In the genomic region with DNA sequence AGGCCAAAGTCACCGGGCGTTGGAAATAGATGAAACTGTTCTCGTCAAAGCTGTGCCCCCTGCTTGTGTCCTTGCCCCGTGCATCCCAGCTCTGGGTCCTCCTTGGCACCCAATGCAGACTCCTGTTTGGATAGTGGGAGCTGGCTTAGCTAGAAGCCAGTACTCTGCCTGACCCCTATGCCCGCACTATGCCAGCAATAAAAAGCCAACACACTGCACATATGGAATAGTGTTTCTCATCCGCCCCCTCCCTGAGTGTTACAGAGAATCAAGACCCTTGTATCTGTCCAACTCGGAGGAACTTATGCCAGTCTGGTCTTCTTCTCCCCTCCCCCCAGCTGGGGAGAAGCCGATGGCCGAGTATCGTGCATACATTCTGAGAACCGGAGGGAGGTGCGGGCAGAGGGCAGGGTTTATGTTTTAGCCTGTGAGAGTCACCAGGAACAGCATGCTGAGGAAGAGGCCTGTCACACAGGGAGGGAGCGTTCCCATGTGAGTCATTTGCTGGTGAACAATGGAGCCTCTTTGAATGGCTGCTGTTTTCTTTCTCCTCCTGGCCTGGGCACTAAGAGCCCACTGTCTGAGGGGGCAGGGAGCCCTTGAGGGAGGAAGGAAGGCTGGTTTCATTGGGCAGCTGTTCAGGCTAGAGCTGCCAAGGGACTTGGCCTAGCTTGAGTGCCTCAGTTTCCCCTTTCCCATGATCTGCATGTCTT, we compare ENCODE assay signal across 8 mouse cellular contexts. TPM values are rescaled to one million over a fixed set of nuclear protein-coding genes. Genes with fewer than 3 reads are reported as not detected.
A peak's percentile ranks its signal among the peaks of the same experiment; 100 is the strongest.
DNase-seq lines count a peak whose midpoint lies in the region; ATAC-seq and TF ChIP-seq lines count a peak whose summit lies in the region.
"Had no signal": no experiment of that assay in that cellular context is flagged by ENCODE, and none has a peak within 500 bp of the region (broad histone marks: within the 10 kb centered on the region; RNA-seq: fewer than 3 reads in every experiment).

No protein-coding gene starts in this region.

- H3K9me3 ChIP-seq in midbrain, embryonic 10.5 days (replicated peaks) = no peaks in the 10 kb centered on the region
- no peaks in the 10 kb centered on the region for H3K9me3 ChIP-seq in midbrain, embryonic 15.5 days
- no peaks in the 10 kb centered on the region for H3K9me3 ChIP-seq in forebrain, embryonic 12.5 days
- no peaks in the 10 kb centered on the region for H3K9me3 ChIP-seq in intestine, embryonic 16.5 days (ENCODE audit: control insufficient read depth, low read length)
- H3K9me3 ChIP-seq: limb, embryonic 15.5 days had no signal

- intact Hi-C loops in gastrocnemius, adult 2 months (cut with DNase I) = no loop called here

- 70% methylated on average over 13 of the region's 13 CpGs for WGBS in midbrain, embryonic 10.5 days
- 39% methylated on average over 13 of the region's 13 CpGs for WGBS in midbrain, embryonic 15.5 days
- 45% methylated on average over 13 of the region's 13 CpGs for WGBS in forebrain, embryonic 12.5 days
- 51% methylated on average over 13 of the region's 13 CpGs for WGBS in intestine, embryonic 16.5 days

- ATAC-seq in midbrain, embryonic 15.5 days (replicated peaks) = no peak; the same call in 1 of the 2 replicates
- peak; percentile 77; the same call in 1 of the 2 replicates for ATAC-seq in forebrain, embryonic 12.5 days (ENCODE audit: low FRiP score)
- peak; percentile 61 for ATAC-seq in intestine, embryonic 16.5 days

- no peaks in the 10 kb centered on the region for H3K36me3 ChIP-seq in midbrain, embryonic 10.5 days
- no peaks in the 10 kb centered on the region for H3K36me3 ChIP-seq in midbrain, embryonic 15.5 days (replicated peaks)
- H3K36me3 ChIP-seq in forebrain, embryonic 12.5 days (replicated peaks) = no peaks in the 10 kb centered on the region
- no peaks in the 10 kb centered on the region for H3K36me3 ChIP-seq in intestine, embryonic 16.5 days (ENCODE audit: control insufficient read depth, insufficient read depth, low read length)
- H3K36me3 ChIP-seq: limb, embryonic 15.5 days had no signal

- peaks cover 38% of the 10 kb centered on the region for H3K4me1 ChIP-seq in midbrain, embryonic 10.5 days
- H3K4me1 ChIP-seq in midbrain, embryonic 15.5 days = peaks cover 8% of the 10 kb centered on the region; the same call in 1 of the 2 replicates
- peaks cover 22% of the 10 kb centered on the region for H3K4me1 ChIP-seq in forebrain, embryonic 12.5 days
- H3K4me1 ChIP-seq in intestine, embryonic 16.5 days (ENCODE audit: control insufficient read depth, insufficient read depth, low read length) = peaks cover 7% of the 10 kb centered on the region; the same call in 1 of the 2 replicates

- H3K9ac ChIP-seq in midbrain, embryonic 15.5 days = no peak overlapping the region
- H3K9ac ChIP-seq in forebrain, embryonic 12.5 days = no peak overlapping the region
- no peak overlapping the region for H3K9ac ChIP-seq in intestine, embryonic 16.5 days (ENCODE audit: low read depth, low read length)
- H3K9ac ChIP-seq: limb, embryonic 15.5 days had no signal

- peak overlapping the region; percentile 71 for H3K27ac ChIP-seq in midbrain, embryonic 10.5 days (replicated peaks)
- H3K27ac ChIP-seq in midbrain, embryonic 15.5 days = no peak overlapping the region
- 0 out of 2 replicates have a peak overlapping the region, but pooled peaks have one; percentile 5 for H3K27ac ChIP-seq in forebrain, embryonic 12.5 days
- H3K27ac ChIP-seq in intestine, embryonic 16.5 days (ENCODE audit: low read length) = no peak overlapping the region
- no peak overlapping the region for H3K27ac ChIP-seq in gastrocnemius, adult 2 months
- H3K27ac ChIP-seq: limb, embryonic 15.5 days had no signal

- H3K4me2 ChIP-seq in midbrain, embryonic 15.5 days = no peak overlapping the region
- no peak overlapping the region for H3K4me2 ChIP-seq in forebrain, embryonic 12.5 days
- H3K4me2 ChIP-seq in intestine, embryonic 16.5 days (ENCODE audit: low read depth, low read length) = no peak overlapping the region
- H3K4me2 ChIP-seq: limb, embryonic 15.5 days had no signal

- no peak for DNase-seq in midbrain, embryonic 10.5 days (ENCODE audit: low spot score)
- peak; percentile 48 for DNase-seq in telencephalon, adult 2 months (ENCODE audit: low read depth, low spot score)
- no peak for DNase-seq in left cerebral cortex, adult 18-20 months (ENCODE audit: low spot score in 2 of 2)
- DNase-seq in gastrocnemius, adult 2 months = no peak

- TF ChIP-seq CTCF in gastrocnemius, adult 2 months (IDR thresholded peaks at IDR 0.05) = no peak

- no peak overlapping the region for H3K4me3 ChIP-seq in midbrain, embryonic 10.5 days
- H3K4me3 ChIP-seq in midbrain, embryonic 15.5 days = no peak overlapping the region
- H3K4me3 ChIP-seq in forebrain, embryonic 12.5 days (replicated peaks) = no peak overlapping the region
- no peak overlapping the region for H3K4me3 ChIP-seq in intestine, embryonic 16.5 days (ENCODE audit: low read length)
- no peak overlapping the region for H3K4me3 ChIP-seq in gastrocnemius, adult 2 months
- H3K4me3 ChIP-seq: limb, embryonic 15.5 days had no signal

- H3K27me3 ChIP-seq in midbrain, embryonic 10.5 days (ENCODE audit: low read depth, poor library complexity, severe bottlenecking) = 0 out of 2 replicates have a peak, but pooled peaks cover 3% of the 10 kb centered on the region
- no peaks in the 10 kb centered on the region for H3K27me3 ChIP-seq in midbrain, embryonic 15.5 days (replicated peaks)
- no peaks in the 10 kb centered on the region for H3K27me3 ChIP-seq in forebrain, embryonic 12.5 days
- no peaks in the 10 kb centered on the region for H3K27me3 ChIP-seq in intestine, embryonic 16.5 days (replicated peaks; ENCODE audit: control insufficient read depth, insufficient read depth, low read length)
- H3K27me3 ChIP-seq: limb, embryonic 15.5 days had no signal

RNA-seq across cellular contexts. Expression of gene Tnnt2, which starts 16.0 kb away (rescaled TPM):
- polyA plus RNA-seq in midbrain, embryonic 10.5 days (2016; fragmentation: Nextera tagmentation; extraction: Ambion mirVana) = 0.70 and 0.74 TPM in 2 replicates
- polyA plus RNA-seq in midbrain, embryonic 15.5 days (2015; fragmentation: Nextera tagmentation; extraction: Ambion mirVana) = 0.71 and 13.1 TPM in 2 replicates
- polyA plus RNA-seq in forebrain, embryonic 12.5 days (2016; fragmentation: Nextera tagmentation; extraction: Ambion mirVana) = 1.5 TPM in 2 replicates
- 23.5 and 26.7 TPM in 2 replicates for polyA plus RNA-seq in intestine, embryonic 16.5 days (2015; fragmentation: Nextera tagmentation; extraction: Ambion mirVana)
- total RNA-seq in left cerebral cortex, adult 18-20 months (2021) = 10 to 100 TPM; 13.0 to 13.2 TPM
- total RNA-seq in gastrocnemius, adult 2 months (2021) = 1 to 10 TPM in 1 of 2 experiments, under 1 TPM in 1; 0.77 to 3.3 TPM

RNA-seq across cellular contexts. Expression of gene Lad1, which starts 33.8 kb away (rescaled TPM):
- 0.15 and 0.59 TPM in 2 replicates for polyA plus RNA-seq in midbrain, embryonic 10.5 days (2016; fragmentation: Nextera tagmentation; extraction: Ambion mirVana)
- 0.69 and 1.4 TPM in 2 replicates for polyA plus RNA-seq in midbrain, embryonic 15.5 days (2015; fragmentation: Nextera tagmentation; extraction: Ambion mirVana)
- polyA plus RNA-seq in forebrain, embryonic 12.5 days (2016; fragmentation: Nextera tagmentation; extraction: Ambion mirVana) = 0.84 and 0.87 TPM in 2 replicates
- 260 and 283 TPM in 2 replicates for polyA plus RNA-seq in intestine, embryonic 16.5 days (2015; fragmentation: Nextera tagmentation; extraction: Ambion mirVana)
- 1 to 10 TPM in 1 of 2 experiments, under 1 TPM in 1; 0.96 to 1.3 TPM for total RNA-seq in left cerebral cortex, adult 18-20 months (2021)
- total RNA-seq in gastrocnemius, adult 2 months (2021) = not detected

Comparison
In these comparisons a context has a peak if more than half of its experiments do, and no peak if none do; other contexts are left out.
1. H3K27ac ChIP-seq: peak in midbrain, embryonic 10.5 days (single experiment) and forebrain, embryonic 12.5 days (single experiment); none in midbrain, embryonic 15.5 days (single experiment), intestine, embryonic 16.5 days (single experiment) and gastrocnemius, adult 2 months (single experiment).
2. RNA of gene Lad1, which starts 33.8 kb away (polyA plus RNA-seq): 260 to 283 TPM in intestine, embryonic 16.5 days; 0.69 to 1.4 TPM in midbrain, embryonic 15.5 days, 0.84 to 0.87 TPM in forebrain, embryonic 12.5 days and 0.15 to 0.59 TPM in midbrain, embryonic 10.5 days; every median in the first group is over 100 times any median in the second.